27 mouse cellular contexts compared by ENCODE assay signal in genomic region chr7:83559495-83559894, GRCm38 (mm10). TPM values are rescaled to one million over a fixed set of nuclear protein-coding genes. Genes with fewer than 3 reads are reported as not detected.
DNase-seq lines count a peak whose midpoint lies in the region; ATAC-seq lines count a peak whose summit lies in the region.
"Had no signal": no experiment of that assay in that cellular context is flagged by ENCODE, and none has a peak within 500 bp of the region (broad histone marks: within the 10 kb centered on the region; RNA-seq: fewer than 3 reads in every experiment).

No protein-coding gene starts in this region.

- 73% methylated on average over 3 of the region's 3 CpGs for whole genome bisulfite sequencing in heart, embryonic 12.5 days

- no peaks in the 10 kb centered on the region for H3K36me3 ChIP-seq in heart, embryonic 12.5 days
- H3K36me3 ChIP-seq: embryonic facial prominence, embryonic 13.5 days; embryonic facial prominence, embryonic 15.5 days; forebrain, embryonic 10.5 days; forebrain, embryonic 12.5 days; G1E had no signal

- peak; percentile 22 for DNase-seq in heart, adult 11 months
- DNase-seq in adipocyte (ENCODE audit: low spot score): no peak
- DNase-seq: adrenal gland, adult 2 months; adrenal gland, postnatal 10 days; adrenal gland, postnatal 25 days; B cell, adult 2 months; cerebellum, adult 11 months; cerebellum, adult 18-20 months; cerebellum, adult 9-10 months; cerebellum, postnatal 10 days; cerebellum, postnatal 25 days; embryo, embryonic 11 days had no signal

- no peaks in the 10 kb centered on the region for H3K4me1 ChIP-seq in heart, embryonic 12.5 days (replicated peaks)
- H3K4me1 ChIP-seq: forebrain, embryonic 12.5 days had no signal

- H3K27me3 ChIP-seq in heart, embryonic 12.5 days (replicated peaks): no peaks in the 10 kb centered on the region; the same call in 1 of the 2 replicates
- H3K27me3 ChIP-seq: CH12.LX; embryonic facial prominence, embryonic 13.5 days; embryonic facial prominence, embryonic 15.5 days; forebrain, embryonic 12.5 days; Patski had no signal

- ATAC-seq in heart, embryonic 12.5 days (ENCODE audit: insufficient number of reproducible peaks, low FRiP score): no peak
- ATAC-seq in megakaryocyte, adult 5-6 weeks (ENCODE audit: poor library complexity, severe bottlenecking): peak; percentile 71
- ATAC-seq in megakaryocyte-erythroid progenitor cell, adult 5-6 weeks (replicated peaks; ENCODE audit: low FRiP score, low TSS enrichment, poor library complexity, severe bottlenecking): no peak
- ATAC-seq: activated CD4-positive, CD25-positive, alpha-beta regulatory T cell, adult 4 months; CD4-positive, CD25-positive, alpha-beta regulatory T cell, adult 4 months; forebrain, embryonic 14.5 days; forebrain, embryonic 16.5 days had no signal

- no peak overlapping the region for H3K4me2 ChIP-seq in heart, embryonic 12.5 days
- H3K4me2 ChIP-seq: embryonic facial prominence, embryonic 13.5 days; embryonic facial prominence, embryonic 15.5 days; forebrain, embryonic 12.5 days had no signal

- H3K4me3 ChIP-seq in heart, embryonic 12.5 days: no peak overlapping the region
- H3K4me3 ChIP-seq: embryonic facial prominence, embryonic 13.5 days; embryonic facial prominence, embryonic 15.5 days; erythroblast, embryonic 14.5 days; forebrain, embryonic 10.5 days; forebrain, embryonic 12.5 days had no signal

- no peak overlapping the region for H3K27ac ChIP-seq in heart, embryonic 12.5 days (ENCODE audit: poor library complexity, severe bottlenecking)
- H3K27ac ChIP-seq: embryonic facial prominence, embryonic 13.5 days; embryonic facial prominence, embryonic 15.5 days; forebrain, embryonic 10.5 days; forebrain, embryonic 12.5 days had no signal

- no peak overlapping the region for H3K9ac ChIP-seq in heart, embryonic 12.5 days
- H3K9ac ChIP-seq: embryonic facial prominence, embryonic 13.5 days; embryonic facial prominence, embryonic 15.5 days; forebrain, embryonic 12.5 days had no signal

- H3K9me3 ChIP-seq in heart, embryonic 12.5 days (replicated peaks): no peaks in the 10 kb centered on the region
- H3K9me3 ChIP-seq: embryonic facial prominence, embryonic 13.5 days; embryonic facial prominence, embryonic 15.5 days; forebrain, embryonic 10.5 days; forebrain, embryonic 12.5 days; G1E had no signal

RNA-seq across cellular contexts. Expression of gene Tmc3, which starts 25.2 kb away (rescaled TPM):
- 0.15 and 0.63 TPM in 2 replicates for polyA plus RNA-seq in heart, embryonic 12.5 days (2016; fragmentation: Nextera tagmentation; extraction: Ambion mirVana)
- total RNA-seq in megakaryocyte, adult 5-6 weeks (2015): 0.07 TPM in 1 of 2 replicates, not detected in the other
- total RNA-seq in megakaryocyte, adult 5-6 weeks (2017): 0.20 TPM in 1 of 2 replicates, not detected in the other
- 0.42 and 0.77 TPM in 2 replicates for total RNA-seq in megakaryocyte-erythroid progenitor cell, adult 5-6 weeks (2014; fragmentation: Nextera tagmentation)
- total RNA-seq in megakaryocyte-erythroid progenitor cell, adult 5-6 weeks (2017): 0.19 and 0.72 TPM in 2 replicates
- polyA plus RNA-seq: erythroblast, embryonic 14.5 days; G1E had no signal
